Mouse (Mus musculus): ENCODE measurements around the gene Anks1. TPM values are rescaled to one million over a fixed set of nuclear protein-coding genes. Genes with fewer than 3 reads are reported as not detected.

The Anks1 gene
- polyA plus RNA-seq, 1 experiment from 2014 or later: 16.9 TPM

DNA sequence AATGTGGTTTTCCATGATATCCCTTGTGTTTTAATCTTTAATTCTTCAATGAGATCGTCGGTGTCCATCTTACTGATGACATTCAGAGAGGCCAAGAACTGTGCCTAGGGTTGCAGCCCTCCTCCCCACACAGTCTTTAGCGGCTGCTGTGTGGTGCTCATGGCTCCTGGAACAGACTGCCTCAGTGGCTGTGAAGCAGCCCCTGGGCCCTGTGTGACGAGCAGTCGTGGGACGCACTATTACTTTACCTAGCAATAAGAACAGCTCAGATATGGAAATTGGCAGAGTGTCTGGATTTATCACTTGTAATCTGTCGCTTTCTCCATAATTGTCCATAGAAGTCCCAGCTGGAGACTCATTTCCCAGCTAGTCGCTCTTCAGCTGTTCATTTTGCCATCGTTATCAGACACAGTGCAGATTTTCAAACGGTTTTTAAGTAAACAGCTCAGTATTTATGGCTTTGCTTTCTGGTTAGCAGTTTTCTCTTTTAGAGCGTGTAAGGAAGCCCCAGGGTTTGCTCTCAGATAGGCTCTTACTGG, 13.1 kb downstream of the Anks1 start:
- Histone ChIP-seq H3K4me2 (ENCODE audit: low read length) (no peak overlapping the region), H3K4me3 (ENCODE audit: low read depth, low read length) (no peak overlapping the region), H3K4me1 (replicated peaks; ENCODE audit: control insufficient read depth, insufficient read depth, low read length) (peaks cover 28% of the 10 kb centered on the region), H3K36me3 (ENCODE audit: control insufficient read depth, insufficient read depth, low read length) (no peaks in the 10 kb centered on the region), H3K9me3 (ENCODE audit: control insufficient read depth, low read length) (no peaks in the 10 kb centered on the region), H3K9ac (ENCODE audit: low read length) (no peak overlapping the region), H3K27ac (ENCODE audit: low read depth) (no peak overlapping the region; the same call in 1 of the 2 replicates), H3K27me3 (replicated peaks; ENCODE audit: control insufficient read depth, insufficient read depth, low read length) (no peaks in the 10 kb centered on the region)
- WGBS: 55% methylated on average over 11 of the region's 11 CpGs
- no peak for ATAC-seq (replicated peaks; ENCODE audit: low FRiP score, low TSS enrichment, low read depth)
- DNase-seq (ENCODE audit: low spot score): no peak

DNA sequence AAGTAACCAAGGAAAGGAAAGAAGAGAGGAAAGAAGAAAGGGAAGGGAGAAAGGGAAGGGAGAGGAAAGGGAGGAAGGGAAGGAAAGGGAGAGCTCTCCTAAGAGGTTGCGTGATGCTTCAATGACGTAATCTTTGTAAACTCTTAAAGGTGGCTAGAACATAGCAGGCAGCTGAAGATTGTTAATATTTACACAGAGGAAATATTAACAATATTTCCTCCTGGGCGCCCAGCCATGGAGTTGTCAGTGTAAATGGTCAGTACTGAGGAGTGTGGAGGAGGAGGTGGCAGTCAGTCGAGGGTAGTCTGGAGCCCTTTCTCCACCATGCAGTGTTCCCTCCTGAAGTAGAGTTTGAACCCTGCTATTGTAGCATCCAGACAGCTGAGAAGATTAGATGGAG, 15.9 kb downstream of the Anks1 start:
- no peak for DNase-seq (ENCODE audit: low spot score)
- H3K4me2 ChIP-seq (ENCODE audit: low read length): no peak overlapping the region
- peak; percentile 70; the same call in 1 of the 2 replicates for ATAC-seq (replicated peaks; ENCODE audit: low FRiP score, low TSS enrichment, low read depth)
- no peak overlapping the region for H3K4me3 ChIP-seq (ENCODE audit: low read depth, low read length)
- H3K4me1 ChIP-seq (replicated peaks; ENCODE audit: control insufficient read depth, insufficient read depth, low read length): peaks cover 28% of the 10 kb centered on the region
- no peaks in the 10 kb centered on the region for H3K36me3 ChIP-seq (ENCODE audit: control insufficient read depth, insufficient read depth, low read length)
- no peak overlapping the region for H3K9ac ChIP-seq (ENCODE audit: low read length)
- no peaks in the 10 kb centered on the region for H3K9me3 ChIP-seq (ENCODE audit: control insufficient read depth, low read length)
- 36% methylated on average over 4 of the region's 4 CpGs for WGBS
- H3K27me3 ChIP-seq (replicated peaks; ENCODE audit: control insufficient read depth, insufficient read depth, low read length): no peaks in the 10 kb centered on the region
- peak overlapping the region; percentile 48 for H3K27ac ChIP-seq (ENCODE audit: low read depth)

DNA sequence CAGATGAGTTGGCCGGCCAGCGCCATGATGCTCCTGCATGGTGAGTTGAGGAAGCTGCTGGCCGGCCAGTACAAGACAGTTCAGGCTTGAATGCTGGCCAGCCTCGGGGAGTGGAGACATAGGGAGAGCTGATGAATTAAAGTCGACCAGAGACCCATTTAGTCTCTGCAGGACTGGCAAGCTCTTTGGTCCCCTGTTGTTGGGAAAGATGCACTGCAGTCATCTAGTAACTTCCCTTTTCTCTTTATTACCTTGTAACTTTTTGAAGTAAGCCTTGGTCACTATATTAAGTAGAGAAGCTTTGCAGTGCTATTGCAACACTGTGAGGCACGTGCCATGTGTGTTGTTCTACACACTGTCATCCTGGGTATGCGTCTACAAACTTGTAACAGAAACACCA, 16.4 kb downstream of the Anks1 start:
- H3K36me3 ChIP-seq (ENCODE audit: control insufficient read depth, insufficient read depth, low read length): no peaks in the 10 kb centered on the region
- no peak overlapping the region for H3K4me2 ChIP-seq (ENCODE audit: low read length)
- no peak overlapping the region for H3K4me3 ChIP-seq (ENCODE audit: low read depth, low read length)
- 66% methylated on average over 7 of the region's 7 CpGs for WGBS
- H3K9ac ChIP-seq (ENCODE audit: low read length): no peak overlapping the region
- 0 out of 2 replicates have a peak, but pooled peaks have one; percentile 29 for ATAC-seq (replicated peaks; ENCODE audit: low FRiP score, low TSS enrichment, low read depth)
- H3K4me1 ChIP-seq (replicated peaks; ENCODE audit: control insufficient read depth, insufficient read depth, low read length): peaks cover 28% of the 10 kb centered on the region
- DNase-seq (ENCODE audit: low spot score): no peak
- peak overlapping the region; percentile 48; the same call in 1 of the 2 replicates for H3K27ac ChIP-seq (ENCODE audit: low read depth)
- no peaks in the 10 kb centered on the region for H3K27me3 ChIP-seq (replicated peaks; ENCODE audit: control insufficient read depth, insufficient read depth, low read length)
- no peaks in the 10 kb centered on the region for H3K9me3 ChIP-seq (ENCODE audit: control insufficient read depth, low read length)

DNA sequence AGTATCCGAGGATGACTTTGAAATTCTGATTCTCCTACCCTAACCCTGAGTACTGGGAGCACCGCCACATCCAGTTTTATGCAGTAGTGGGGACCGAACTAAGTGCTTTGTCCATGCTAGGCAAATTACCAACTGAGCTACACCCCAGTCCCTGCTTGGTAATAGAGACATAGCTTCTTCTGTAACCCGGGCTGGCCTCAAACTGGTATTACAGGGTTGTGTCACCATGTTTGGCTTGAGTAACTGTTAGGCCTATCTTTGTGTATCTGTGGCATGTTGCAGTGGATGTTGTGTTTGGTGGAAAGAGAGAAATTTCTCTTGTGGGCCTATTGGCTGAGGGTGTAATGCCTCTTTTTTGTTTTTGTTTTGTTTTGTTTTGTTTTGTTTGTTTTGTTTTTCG, 21.2 kb downstream of the Anks1 start:
- no peak for DNase-seq (ENCODE audit: low spot score)
- no peaks in the 10 kb centered on the region for H3K27me3 ChIP-seq (replicated peaks; ENCODE audit: control insufficient read depth, insufficient read depth, low read length)
- H3K36me3 ChIP-seq (ENCODE audit: control insufficient read depth, insufficient read depth, low read length): no peaks in the 10 kb centered on the region
- H3K4me2 ChIP-seq (ENCODE audit: low read length): no peak overlapping the region
- no peaks in the 10 kb centered on the region for H3K9me3 ChIP-seq (ENCODE audit: control insufficient read depth, low read length)
- peaks cover 19% of the 10 kb centered on the region for H3K4me1 ChIP-seq (replicated peaks; ENCODE audit: control insufficient read depth, insufficient read depth, low read length)
- no peak for ATAC-seq (replicated peaks; ENCODE audit: low FRiP score, low TSS enrichment, low read depth)
- no peak overlapping the region for H3K27ac ChIP-seq (ENCODE audit: low read depth)
- no peak overlapping the region for H3K4me3 ChIP-seq (ENCODE audit: low read depth, low read length)
- WGBS: 93% methylated on average over 5 of the region's 5 CpGs
- H3K9ac ChIP-seq (ENCODE audit: low read length): no peak overlapping the region

DNA sequence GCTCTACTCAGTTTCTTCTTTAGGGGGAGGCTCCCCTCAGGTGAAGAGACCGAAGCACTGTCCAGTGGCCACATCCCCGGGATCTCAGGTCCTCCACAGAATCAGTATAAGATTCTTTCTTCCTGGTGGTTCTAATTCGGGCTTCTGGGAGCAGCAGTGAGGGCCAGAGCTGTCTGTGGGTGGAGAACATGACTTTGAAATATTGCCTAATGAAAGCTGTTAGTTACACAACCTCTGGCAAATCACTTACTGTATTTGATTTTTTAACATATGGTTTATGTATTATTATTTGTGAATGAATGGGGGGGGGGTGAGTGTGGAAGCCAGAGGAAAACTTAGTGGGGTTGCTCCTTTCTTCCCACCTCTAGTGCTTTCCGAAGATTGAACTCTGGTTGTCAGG, 22.7 kb downstream of the Anks1 start:
- 70% methylated on average over 4 of the region's 4 CpGs for WGBS
- DNase-seq (ENCODE audit: low spot score) (no peak), ATAC-seq (replicated peaks; ENCODE audit: low FRiP score, low TSS enrichment, low read depth) (no peak)

DNA sequence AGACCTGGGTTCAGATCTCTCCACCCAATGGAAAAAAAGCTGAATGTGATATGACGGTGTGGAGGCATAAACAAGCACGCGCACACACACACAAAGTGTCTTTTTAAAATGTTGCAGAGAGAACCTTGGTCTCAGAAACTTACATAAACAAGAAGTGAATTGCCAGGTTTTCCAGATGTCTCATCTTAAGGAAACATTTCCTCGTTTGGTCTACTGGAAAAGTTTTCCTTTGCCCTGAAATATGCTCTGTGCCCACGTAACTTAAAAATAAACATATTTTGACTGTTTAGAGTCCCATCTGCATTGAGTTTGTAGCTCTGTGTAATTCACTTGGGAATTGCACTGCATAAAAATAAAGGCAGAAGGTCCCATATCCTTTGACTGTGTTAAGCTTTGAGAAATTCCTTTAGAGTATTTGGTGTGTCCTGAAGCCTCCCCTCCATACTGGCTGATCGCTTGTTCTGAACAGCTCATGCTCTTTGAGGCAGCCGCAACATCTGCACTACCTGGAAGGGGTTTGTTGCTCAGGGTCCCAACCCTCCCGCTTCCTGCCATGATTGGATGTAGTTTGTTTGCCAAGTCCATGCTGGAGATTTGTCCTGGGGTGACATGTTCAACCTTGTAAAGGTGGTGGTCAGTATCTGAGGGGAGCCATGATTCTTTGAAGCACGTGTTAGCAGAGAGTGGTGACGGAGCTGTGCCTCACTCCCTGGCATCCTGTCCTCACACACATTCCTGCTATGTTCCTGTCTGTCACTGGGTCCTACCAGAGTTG, 25.2 kb downstream of the Anks1 start:
- H3K36me3 ChIP-seq (ENCODE audit: control insufficient read depth, insufficient read depth, low read length): no peaks in the 10 kb centered on the region
- DNase-seq (ENCODE audit: low spot score) (no peak), ATAC-seq (replicated peaks; ENCODE audit: low FRiP score, low TSS enrichment, low read depth) (no peak)
- H3K4me1 ChIP-seq (replicated peaks; ENCODE audit: control insufficient read depth, insufficient read depth, low read length): peaks cover 31% of the 10 kb centered on the region
- H3K27ac ChIP-seq (ENCODE audit: low read depth): peak overlapping the region; percentile 60
- no peak overlapping the region for H3K4me2 ChIP-seq (ENCODE audit: low read length)
- no peaks in the 10 kb centered on the region for H3K9me3 ChIP-seq (ENCODE audit: control insufficient read depth, low read length)
- no peaks in the 10 kb centered on the region for H3K27me3 ChIP-seq (replicated peaks; ENCODE audit: control insufficient read depth, insufficient read depth, low read length)
- H3K9ac ChIP-seq (ENCODE audit: low read length): no peak overlapping the region
- no peak overlapping the region for H3K4me3 ChIP-seq (ENCODE audit: low read depth, low read length)
- 66% methylated on average over 10 of the region's 10 CpGs for WGBS

More for the DNA sequence above, 22.7 kb downstream of the Anks1 start:
- Histone ChIP-seq H3K27ac (ENCODE audit: low read depth) (no peak overlapping the region), H3K9ac (ENCODE audit: low read length) (no peak overlapping the region), H3K36me3 (ENCODE audit: control insufficient read depth, insufficient read depth, low read length) (no peaks in the 10 kb centered on the region), H3K27me3 (replicated peaks; ENCODE audit: control insufficient read depth, insufficient read depth, low read length) (no peaks in the 10 kb centered on the region), H3K9me3 (ENCODE audit: control insufficient read depth, low read length) (no peaks in the 10 kb centered on the region), H3K4me1 (replicated peaks; ENCODE audit: control insufficient read depth, insufficient read depth, low read length) (peaks cover 12% of the 10 kb centered on the region), H3K4me3 (ENCODE audit: low read depth, low read length) (no peak overlapping the region), H3K4me2 (ENCODE audit: low read length) (no peak overlapping the region)

DNA sequence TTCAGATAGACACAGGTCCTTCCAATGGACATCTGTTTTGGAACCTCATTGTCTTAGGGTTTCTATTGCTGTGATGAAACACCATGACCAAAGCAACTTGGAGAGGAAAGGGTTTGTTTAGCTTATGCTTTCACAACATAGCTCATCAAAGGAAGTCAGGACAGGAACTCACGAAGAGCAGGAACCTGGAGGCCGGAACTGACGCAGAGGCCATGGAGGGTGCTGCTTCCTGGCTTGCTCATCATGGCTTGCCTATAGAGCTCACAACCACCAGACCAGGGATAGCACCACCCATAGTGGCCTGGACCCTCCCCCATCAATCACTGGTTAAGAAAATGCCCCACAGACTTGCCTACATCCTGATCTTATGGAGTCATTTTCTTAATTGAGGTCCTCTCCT, 26.0 kb downstream of the Anks1 start:
- no peak overlapping the region for H3K27ac ChIP-seq (ENCODE audit: low read depth)
- ATAC-seq (replicated peaks; ENCODE audit: low FRiP score, low TSS enrichment, low read depth) (no peak), DNase-seq (ENCODE audit: low spot score) (no peak)
- H3K27me3 ChIP-seq (replicated peaks; ENCODE audit: control insufficient read depth, insufficient read depth, low read length): no peaks in the 10 kb centered on the region
- no peak overlapping the region for H3K4me2 ChIP-seq (ENCODE audit: low read length)
- no peaks in the 10 kb centered on the region for H3K36me3 ChIP-seq (ENCODE audit: control insufficient read depth, insufficient read depth, low read length)
- WGBS: 80% methylated on average over 3 of the region's 3 CpGs
- H3K4me1 ChIP-seq (replicated peaks; ENCODE audit: control insufficient read depth, insufficient read depth, low read length): peaks cover 37% of the 10 kb centered on the region
- H3K9me3 ChIP-seq (ENCODE audit: control insufficient read depth, low read length): no peaks in the 10 kb centered on the region
- H3K4me3 ChIP-seq (ENCODE audit: low read depth, low read length): no peak overlapping the region
- H3K9ac ChIP-seq (ENCODE audit: low read length): no peak overlapping the region

DNA sequence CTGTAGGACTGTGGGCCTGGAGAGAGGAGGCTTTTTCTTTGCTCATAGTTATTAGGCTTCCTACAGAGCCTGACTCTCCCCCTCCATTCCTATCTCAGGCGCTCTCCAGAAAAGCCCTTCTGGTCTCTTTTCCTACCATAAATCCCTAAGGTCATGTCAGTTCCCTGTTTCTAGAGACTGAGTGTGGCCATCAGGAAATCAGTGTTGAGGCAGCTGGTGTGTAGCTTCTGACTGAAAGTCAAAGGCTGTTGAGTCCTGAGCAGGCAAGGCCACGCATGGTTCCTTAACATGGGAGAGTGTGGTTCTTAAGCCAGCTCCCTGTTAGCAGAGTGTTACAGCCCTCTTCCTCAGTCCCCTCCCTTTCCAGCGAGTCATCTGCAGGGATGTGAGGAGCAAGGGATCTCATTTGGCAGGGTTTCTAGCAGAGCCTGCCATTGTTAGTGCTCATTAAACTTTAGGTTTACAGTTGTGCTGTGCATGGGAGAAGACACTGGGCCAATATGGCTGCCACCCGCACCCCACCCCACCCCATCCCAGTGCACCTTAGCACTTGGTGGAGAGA, 28.0 kb downstream of the Anks1 start:
- 73% methylated on average over 4 of the region's 4 CpGs for WGBS
- no peak overlapping the region for H3K9ac ChIP-seq (ENCODE audit: low read length)
- H3K27ac ChIP-seq (ENCODE audit: low read depth): 0 out of 2 replicates have a peak overlapping the region, but pooled peaks have one; percentile 2
- ATAC-seq (replicated peaks; ENCODE audit: low FRiP score, low TSS enrichment, low read depth) (no peak), DNase-seq (ENCODE audit: low spot score) (no peak)
- no peaks in the 10 kb centered on the region for H3K36me3 ChIP-seq (ENCODE audit: control insufficient read depth, insufficient read depth, low read length)
- peaks cover 49% of the 10 kb centered on the region for H3K4me1 ChIP-seq (replicated peaks; ENCODE audit: control insufficient read depth, insufficient read depth, low read length)
- H3K4me3 ChIP-seq (ENCODE audit: low read depth, low read length): no peak overlapping the region
- H3K4me2 ChIP-seq (ENCODE audit: low read length): no peak overlapping the region
- no peaks in the 10 kb centered on the region for H3K9me3 ChIP-seq (ENCODE audit: control insufficient read depth, low read length)
- H3K27me3 ChIP-seq (replicated peaks; ENCODE audit: control insufficient read depth, insufficient read depth, low read length): no peaks in the 10 kb centered on the region
